Mouse (Mus musculus) erythroblast, embryonic 14.5 days (primary cell): ENCODE measurements around the gene Ntm.

Experiments
- GATA1 ChIP-seq: IDR thresholded peaks from 2 replicates; pipeline ENCODE4 v1.6.1; 2012; ENCODE audit warnings: low read length, inconsistent platforms, mixed read lengths
- TAL1 ChIP-seq: IDR thresholded peaks from 3 replicates; pipeline ENCODE4 v1.6.1; 2012; ENCODE audit warnings: low read length, inconsistent platforms, mixed read lengths

GRCm38 (mm10) chr9:29317623-29318022 lies 645.3 kb downstream of the Ntm start:
- no peak for TF ChIP-seq TAL1
- TF ChIP-seq GATA1 = no peak
